Mouse (Mus musculus) C2C12 (cell line): ENCODE results near the gene Myh10.

Experiments
- CEBPB ChIP-seq: IDR thresholded peaks from one replicate; pipeline ENCODE4 v1.6.1; 2011; ENCODE audit warnings: low read depth, mild to moderate bottlenecking, control low read depth, moderate library complexity
- CTCF ChIP-seq: IDR thresholded peaks from one replicate; pipeline ENCODE4 v1.5.1; 2011; ENCODE audit not compliant: control insufficient read depth, insufficient read depth, insufficient read length
- FOSL1 ChIP-seq: IDR thresholded peaks from one replicate; pipeline ENCODE4 v1.8.0; 2011; ENCODE audit warnings: mild to moderate bottlenecking, low read length; ENCODE audit not compliant: poor library complexity, insufficient read depth, severe bottlenecking
- MAX ChIP-seq: IDR thresholded peaks from one replicate; pipeline ENCODE4 v1.6.1; 2011; ENCODE audit warnings: mild to moderate bottlenecking, control low read depth
- MYOD1 ChIP-seq: IDR thresholded peaks from one replicate; pipeline ENCODE4 v1.6.1; 2011; ENCODE audit warnings: low read depth; ENCODE audit not compliant: control insufficient read depth, insufficient read length
- USF1 ChIP-seq: IDR thresholded peaks from one replicate; pipeline ENCODE4 v1.6.1; 2011; ENCODE audit warnings: low read depth, mild to moderate bottlenecking, control low read depth, moderate library complexity

GRCm38 (mm10) chr11:68761664-68762063 is 70.3 kb downstream of the Myh10 start:
- TF ChIP-seq CTCF = no peak
- no peak for TF ChIP-seq MAX
- TF ChIP-seq CEBPB = no peak
- no peak for TF ChIP-seq USF1
- no peak for TF ChIP-seq FOSL1
- no peak for TF ChIP-seq MYOD1
